In the genomic region with DNA sequence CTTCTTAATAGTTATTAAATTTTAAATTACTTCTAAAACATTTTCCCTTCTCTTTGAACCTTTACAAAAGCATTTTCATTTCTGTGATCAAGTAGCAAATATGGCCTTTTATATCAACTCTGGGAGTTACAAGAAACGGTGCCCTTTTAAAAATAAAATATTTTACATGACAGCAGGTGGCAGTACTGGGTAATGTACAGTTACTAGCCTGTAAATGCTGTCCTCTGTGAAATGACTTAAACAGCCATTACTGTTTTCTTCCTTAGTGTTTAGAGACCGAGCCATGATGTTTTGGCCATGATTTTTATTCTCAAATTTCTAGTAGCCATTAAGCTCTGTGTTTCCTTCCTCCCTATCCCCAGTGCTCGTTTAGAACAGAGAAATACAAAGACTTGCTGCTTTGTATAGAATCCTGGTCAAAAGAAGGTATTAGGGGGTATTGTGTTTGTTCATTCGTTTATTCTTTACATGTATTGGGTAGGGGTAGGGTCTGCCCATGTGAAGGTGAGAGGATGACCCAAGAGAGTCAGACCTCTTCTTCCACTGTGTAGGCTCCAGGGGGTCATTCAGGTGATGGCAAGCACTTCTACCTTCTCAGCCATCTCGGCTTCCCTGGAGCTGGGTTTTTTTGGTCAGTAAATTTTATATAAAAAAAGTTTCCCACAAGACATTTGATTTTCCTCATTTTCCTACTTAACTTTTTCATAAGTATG, we compare ENCODE assay signal across 11 mouse cellular contexts. TPM values are rescaled to one million over a fixed set of nuclear protein-coding genes. Genes with fewer than 3 reads are reported as not detected.
DNase-seq lines count a peak whose midpoint lies in the region; ATAC-seq and TF ChIP-seq lines count a peak whose summit lies in the region.
"Had no signal": no experiment of that assay in that cellular context is flagged by ENCODE, and none has a peak within 500 bp of the region (broad histone marks: within the 10 kb centered on the region; RNA-seq: fewer than 3 reads in every experiment).

No protein-coding gene starts in this region.

- H3K4me1 ChIP-seq in lung, embryonic 14.5 days (ENCODE audit: insufficient read depth) = no peaks in the 10 kb centered on the region
- H3K4me1 ChIP-seq: limb, embryonic 15.5 days had no signal

- H3K36me3 ChIP-seq in lung, embryonic 14.5 days (ENCODE audit: insufficient read depth) = peaks cover 55% of the 10 kb centered on the region

- WGBS in lung, embryonic 14.5 days = 76% methylated on average over 5 of the region's 5 CpGs

- H3K4me3 ChIP-seq in lung, embryonic 14.5 days (ENCODE audit: low read depth, low read length) = no peak overlapping the region
- H3K4me3 ChIP-seq: limb, embryonic 15.5 days had no signal

- peak; percentile 43 for TF ChIP-seq CTCF in lung, embryonic 14.5 days (IDR thresholded peaks at IDR 0.05; ENCODE audit: low read depth)

- H3K27ac ChIP-seq in lung, embryonic 14.5 days (ENCODE audit: low read depth) = no peak overlapping the region
- H3K27ac ChIP-seq: limb, embryonic 15.5 days had no signal

- ATAC-seq in frontal cortex, adult (ENCODE audit: low TSS enrichment) = peak; percentile 91
- no peak; the same call in 1 of the 2 replicates for ATAC-seq in lung, embryonic 14.5 days (ENCODE audit: insufficient read depth)
- ATAC-seq in megakaryocyte, adult 5-6 weeks (ENCODE audit: poor library complexity, severe bottlenecking) = peak; percentile 45; the same call in 1 of the 2 replicates

- H3K9me3 ChIP-seq in lung, embryonic 14.5 days (ENCODE audit: low read depth, low read length) = no peaks in the 10 kb centered on the region
- H3K9me3 ChIP-seq: limb, embryonic 15.5 days had no signal

- H3K27me3 ChIP-seq in lung, embryonic 14.5 days (ENCODE audit: insufficient read depth, low read length) = no peaks in the 10 kb centered on the region
- H3K27me3 ChIP-seq: limb, embryonic 15.5 days had no signal

- H3K9ac ChIP-seq in lung, embryonic 14.5 days = no peak overlapping the region
- H3K9ac ChIP-seq: limb, embryonic 15.5 days had no signal

- no peak for DNase-seq in frontal cortex, postnatal 10 days (ENCODE audit: low spot score in 2 of 2)
- DNase-seq in lung, embryonic 14.5 days = peak; percentile 73
- no peak for DNase-seq in lung, postnatal 25 days (ENCODE audit: low spot score)
- peak; percentile 28 for DNase-seq in MN1 (ENCODE audit: low spot score)
- DNase-seq in spleen, adult 18-20 months = no peak
- no peak for DNase-seq in gastrocnemius, adult 8-10 months (ENCODE audit: low spot score in 2 of 2)

- H3K4me2 ChIP-seq in lung, embryonic 14.5 days = no peak overlapping the region
- H3K4me2 ChIP-seq: limb, embryonic 15.5 days had no signal

RNA-seq across cellular contexts. Expression of a gene that starts 22.8 kb away (rescaled TPM):
- polyA plus RNA-seq in lung, embryonic 14.5 days (2014; fragmentation: Nextera tagmentation; extraction: Ambion mirVana) = 45.9 and 48.0 TPM in 2 replicates
- total RNA-seq in megakaryocyte, adult 5-6 weeks (2015) = 87.9 and 102 TPM in 2 replicates
- total RNA-seq in megakaryocyte, adult 5-6 weeks (2017) = 107 and 114 TPM in 2 replicates
- 1 to 10 TPM in 1 of 4 experiments, under 1 TPM in 3; 0.63 to 1.0 (median 0.80) TPM for total RNA-seq in gastrocnemius, adult 8-10 months (2022)

RNA-seq across cellular contexts. Expression of a gene that starts 22.8 kb away (rescaled TPM):
- 40.5 and 45.0 TPM in 2 replicates for polyA plus RNA-seq in lung, embryonic 14.5 days (2014; fragmentation: Nextera tagmentation; extraction: Ambion mirVana)
- 11.9 and 16.3 TPM in 2 replicates for total RNA-seq in megakaryocyte, adult 5-6 weeks (2015)
- total RNA-seq in megakaryocyte, adult 5-6 weeks (2017) = 10.5 and 17.2 TPM in 2 replicates
- 1 to 10 TPM; 2.9 to 4.0 (median 3.1) TPM for total RNA-seq in gastrocnemius, adult 8-10 months (2022)

RNA-seq across cellular contexts. Expression of a gene that starts 40.5 kb away (rescaled TPM):
- polyA plus RNA-seq in lung, embryonic 14.5 days (2014; fragmentation: Nextera tagmentation; extraction: Ambion mirVana) = not detected in 2 replicates
- total RNA-seq in megakaryocyte, adult 5-6 weeks (2015) = not detected in 2 replicates
- not detected in 2 replicates for total RNA-seq in megakaryocyte, adult 5-6 weeks (2017)
- under 1 TPM in 1 of 4 experiments, not detected in 3; 0.05 TPM for total RNA-seq in gastrocnemius, adult 8-10 months (2022)
- polyA plus RNA-seq: intestine, embryonic 14.5 days; spleen, adult 2 months had no signal

Comparison
In these comparisons a context has a peak if more than half of its experiments do, and no peak if none do; other contexts are left out.
1. DNase-seq: peak in lung, embryonic 14.5 days (single experiment) and MN1 (single experiment); none in frontal cortex, postnatal 10 days (0 of 2), lung, postnatal 25 days (single experiment), spleen, adult 18-20 months (0 of 2) and gastrocnemius, adult 8-10 months (0 of 2).
2. RNA of a gene that starts 22.8 kb away (total RNA-seq): 87.9 to 114 TPM in megakaryocyte, adult 5-6 weeks; 0.63 to 1.0 TPM in gastrocnemius, adult 8-10 months; every median in the first group is over 10 times any median in the second.